Mouse (Mus musculus) lung, adult 2 months (tissue): ENCODE data around the gene Timeless. TPM values are rescaled to one million over a fixed set of nuclear protein-coding genes. Genes with fewer than 3 reads are reported as not detected.
"Not testable (repeated sequence)": the region's sequence is repeated elsewhere in the genome, so short reads cannot be mapped to it uniquely, and the experiment has no call there.

Source experiments
- DNase-seq: peaks from one replicate; pipeline ENCODE4 v3.0.0; 2022
- H3K4me1 ChIP-seq: fragments of 200-500 bp; 2 replicates; pipeline ENCODE4 v1.6.1; 2011; ENCODE audit warnings: low read length; ENCODE audit not compliant: control insufficient read depth, insufficient read depth
- H3K4me3 ChIP-seq: fragments of 200-500 bp; replicated peaks from 2 replicates; pipeline ENCODE3; 2011; ENCODE audit warnings: low read depth, mild to moderate bottlenecking, control low read depth, low read length; ENCODE audit errors: extremely low read depth
- CTCF ChIP-seq: fragments of 200-500 bp; IDR thresholded peaks from 2 replicates; pipeline ENCODE4 v1.5.1; 2011; ENCODE audit warnings: mild to moderate bottlenecking, low read length, control low read depth; ENCODE audit not compliant: insufficient read depth
- POLR2A ChIP-seq: fragments of 200-500 bp; IDR thresholded peaks from 2 replicates; pipeline ENCODE4 v1.6.1; 2011; ENCODE audit warnings: low read depth, mild to moderate bottlenecking, control low read depth, low read length, borderline replicate concordance; ENCODE audit errors: extremely low read depth
- WGBS: fragments of 180-500 bp; shearing (Covaris S2); methylation state at CpG from one replicate; pipeline ENCODE4 v1.1.7; 2018; 5-methylcytosine and 5-hydroxymethylcytosine counted together
- polyA plus RNA-seq: library from polyadenylated mRNA; depleted of rRNA; stranded (reverse); fragments of >200 nt; gene quantifications from 2 replicates; pipeline ENCODE4 v1.2.3, GENCODE M21; 2012

The Timeless gene
- polyA plus RNA-seq, 1 experiment, result 7.8 TPM

DNA sequence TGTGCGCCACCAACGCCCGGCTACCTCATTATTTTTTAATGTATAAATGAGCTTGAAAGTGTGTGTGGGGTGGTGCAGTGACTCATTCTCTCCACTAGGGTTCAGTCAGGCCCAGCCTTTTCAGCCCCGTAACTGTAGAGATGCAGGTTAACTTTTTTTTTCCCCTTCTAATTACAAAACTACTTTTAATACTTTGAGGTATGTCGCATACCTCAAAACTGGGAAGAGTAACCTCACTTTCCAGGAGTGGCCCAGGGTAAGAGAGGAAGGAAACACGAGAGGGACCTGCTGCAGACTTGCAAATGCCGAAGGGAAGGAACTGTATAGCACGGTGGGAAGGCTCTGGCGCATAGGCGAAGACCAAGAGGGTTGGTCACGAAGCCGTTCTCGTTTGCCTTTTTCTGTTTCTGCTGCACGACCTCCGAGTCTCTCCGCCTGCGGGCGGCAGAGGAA is 19.0 kb upstream of the Timeless start:
- under 1% methylated on average over 18 of the region's 18 CpGs for WGBS
- TF ChIP-seq POLR2A (no peak), CTCF (peak; percentile 71)
- peak overlapping the region; percentile 65 for H3K4me3 ChIP-seq
- DNase-seq, result peak; percentile 57
- peaks cover 7% of the 10 kb centered on the region for H3K4me1 ChIP-seq

DNA sequence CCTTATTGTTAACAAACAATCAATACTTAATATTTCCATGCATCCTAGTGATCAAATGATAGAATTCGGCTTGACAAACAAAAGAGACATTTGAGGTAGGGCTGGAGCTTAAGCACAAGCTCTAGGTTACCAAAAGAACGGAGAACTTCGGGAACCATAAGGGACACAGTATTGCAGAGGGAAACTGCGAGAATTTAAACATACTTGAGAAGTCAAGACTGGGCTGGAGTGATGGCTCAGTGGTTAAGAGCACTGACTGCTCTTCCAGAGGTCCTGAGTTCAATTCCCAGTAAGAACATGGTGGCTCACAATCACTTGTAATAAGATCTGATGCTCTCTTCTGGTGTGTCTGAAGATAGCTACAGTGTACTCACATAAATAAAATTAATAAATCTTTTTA is 17.8 kb upstream of the Timeless start:
- not testable (repeated sequence) for H3K4me1 ChIP-seq, H3K4me3 ChIP-seq, DNase-seq
- WGBS, result 84% methylated on average over 4 of the region's 4 CpGs

DNA sequence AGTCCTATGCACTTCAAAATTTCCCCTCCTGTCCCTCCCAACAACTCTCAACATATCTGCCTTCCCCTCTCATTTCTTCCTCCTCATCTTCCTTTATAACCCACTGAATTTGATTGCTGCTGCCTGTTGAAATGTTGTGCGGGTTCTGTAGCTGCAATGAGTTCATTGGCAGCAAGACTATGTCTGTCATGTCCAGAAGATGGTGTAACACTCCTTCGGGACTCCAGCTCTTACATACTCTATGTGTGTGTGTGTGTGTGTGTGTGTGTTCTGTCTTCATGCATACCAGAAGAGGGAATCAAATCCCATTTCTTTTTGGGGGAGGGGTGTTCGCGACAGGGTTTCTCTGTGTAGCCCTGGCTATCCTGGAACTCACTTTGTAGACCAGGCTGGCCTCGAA is 16.9 kb upstream of the Timeless start:
- WGBS, result 79% methylated on average over 5 of the region's 5 CpGs
- no peak for TF ChIP-seq CTCF
- no peak for TF ChIP-seq POLR2A
- Histone ChIP-seq H3K4me3 (no peak overlapping the region), H3K4me1 (peaks cover 7% of the 10 kb centered on the region)
- DNase-seq, result no peak

DNA sequence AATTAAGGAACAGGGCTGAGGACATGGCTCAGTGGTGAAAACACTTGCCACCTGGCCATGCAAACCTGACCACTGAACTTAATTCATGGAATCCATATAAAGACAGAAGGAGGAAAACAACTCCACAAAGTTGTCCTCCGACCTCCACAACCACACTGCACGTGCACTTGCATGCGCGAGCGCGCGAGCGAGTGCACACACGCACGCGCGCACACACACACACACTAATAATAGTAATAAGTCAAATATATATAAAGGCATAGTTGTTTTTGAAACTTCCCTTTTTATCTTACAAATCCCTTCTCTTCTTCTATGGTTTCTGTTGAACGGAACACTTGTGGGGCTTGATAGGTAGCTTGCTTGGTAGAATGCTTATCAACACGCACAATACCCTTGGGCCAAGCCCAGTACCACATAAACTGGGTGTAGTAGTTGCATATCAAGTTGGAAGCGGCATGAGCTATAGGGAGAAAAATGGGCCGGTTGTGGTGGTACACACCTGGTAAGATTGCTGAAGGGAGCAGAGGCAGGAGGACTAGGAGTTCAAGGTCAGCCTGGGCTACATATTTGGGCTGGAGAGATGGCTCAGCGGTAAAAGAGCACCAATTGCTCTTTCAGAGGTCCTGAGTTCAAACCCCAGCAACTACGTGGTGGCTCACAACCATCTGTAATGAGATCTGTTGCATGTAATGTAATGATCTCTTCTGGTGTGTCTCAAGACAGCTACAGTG is 13.3 kb upstream of the Timeless start:
- WGBS, result 91% methylated on average over 18 of the region's 18 CpGs
- DNase-seq, result no peak
- TF ChIP-seq POLR2A (no peak), CTCF (no peak)
- no peak overlapping the region for H3K4me3 ChIP-seq
- no peaks in the 10 kb centered on the region for H3K4me1 ChIP-seq

DNA sequence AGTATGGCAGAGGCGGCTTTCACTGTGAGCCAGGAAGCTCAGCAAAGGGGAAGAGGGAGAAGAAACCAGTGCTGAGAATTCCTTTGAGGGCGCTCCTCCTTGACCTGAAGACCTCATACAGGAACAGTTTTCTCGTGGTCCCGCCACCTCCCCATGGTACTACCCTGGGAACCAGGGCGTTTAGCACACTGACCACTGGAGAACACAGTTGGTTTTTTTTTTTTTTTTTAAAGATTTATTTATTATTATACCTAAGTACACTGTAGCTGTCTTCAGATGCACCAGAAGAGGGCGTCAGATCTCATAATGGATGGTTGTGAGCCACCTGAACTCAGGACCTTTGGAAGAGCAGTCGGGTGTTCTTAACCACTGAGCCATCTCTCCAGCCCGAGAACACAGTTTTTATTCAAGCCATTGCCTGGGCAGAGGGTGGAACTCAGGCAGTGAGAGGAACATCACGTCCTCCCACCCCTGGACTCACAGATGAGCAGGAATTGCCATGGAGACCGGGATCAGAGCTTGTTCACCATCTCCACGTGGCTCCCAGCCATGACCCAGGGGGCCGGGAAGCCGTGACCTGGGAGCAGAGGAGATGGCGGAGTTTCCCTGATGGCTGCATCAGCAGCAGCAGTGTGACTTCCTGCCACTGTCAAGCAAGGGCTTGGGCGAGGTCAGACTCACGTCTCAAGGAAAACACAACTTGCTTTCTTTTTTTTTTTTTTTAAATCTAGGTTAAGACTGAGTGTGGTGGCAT is 10.2 kb upstream of the Timeless start:
- no peaks in the 10 kb centered on the region for H3K4me1 ChIP-seq
- no peak for TF ChIP-seq POLR2A
- no peak for TF ChIP-seq CTCF
- no peak overlapping the region for H3K4me3 ChIP-seq
- 47% methylated on average over 16 of the region's 16 CpGs for WGBS
- no peak for DNase-seq

DNA sequence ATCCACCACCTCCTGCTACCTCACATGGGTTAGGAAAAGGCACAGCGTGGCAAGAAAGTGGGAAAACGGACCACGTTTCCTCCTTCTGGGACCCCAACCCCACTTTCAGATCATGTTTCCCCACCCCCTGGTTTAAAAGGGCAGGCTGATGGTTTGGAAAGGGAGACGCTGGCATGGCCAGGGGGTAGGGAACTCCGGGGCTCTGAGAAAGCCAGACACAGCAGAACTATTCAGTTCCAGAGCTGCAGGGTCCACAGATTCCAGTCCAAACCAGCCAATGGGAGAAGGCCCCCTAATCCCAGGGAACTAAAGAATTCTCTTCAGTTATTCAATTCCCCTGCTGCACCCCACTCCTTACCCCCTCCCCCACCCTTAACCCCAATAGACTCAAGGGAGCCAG is 6.8 kb upstream of the Timeless start:
- TF ChIP-seq CTCF (no peak), POLR2A (no peak)
- no peak overlapping the region for H3K4me3 ChIP-seq
- no peaks in the 10 kb centered on the region for H3K4me1 ChIP-seq
- DNase-seq, result no peak
- WGBS, result 67% methylated on average over 5 of the region's 5 CpGs

DNA sequence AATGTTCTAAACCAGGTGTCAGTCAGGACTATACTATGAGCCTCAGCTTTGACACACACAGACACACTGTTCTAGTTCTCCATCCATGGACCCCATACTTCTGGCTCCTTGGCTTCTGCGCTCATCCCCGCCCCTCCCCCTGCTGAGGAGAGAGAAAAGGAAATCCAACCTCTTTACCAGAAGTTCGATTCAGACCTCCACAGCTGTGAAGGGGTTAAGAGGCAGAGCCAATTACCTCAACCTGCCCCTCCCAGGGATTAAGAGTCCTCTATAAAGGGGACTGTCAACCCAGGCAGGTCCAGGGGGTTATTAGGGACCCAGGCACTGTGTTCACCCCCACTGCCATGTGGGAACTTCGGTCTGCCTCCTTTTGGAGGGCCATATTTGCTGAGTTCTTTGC is 6.3 kb upstream of the Timeless start, which contains the start of gene Mip:
Gene Mip, plus strand, starts transcription at position 301 of the 400 bp plus-strand sequence.
- 64% methylated on average over 4 of the region's 4 CpGs for WGBS
- no peak for DNase-seq
- Histone ChIP-seq H3K4me3 (no peak within 1 kb of the TSS), H3K4me1 (no peaks in the 10 kb centered on the region)
- TF ChIP-seq POLR2A, result no peak
- no peak for TF ChIP-seq CTCF

DNA sequence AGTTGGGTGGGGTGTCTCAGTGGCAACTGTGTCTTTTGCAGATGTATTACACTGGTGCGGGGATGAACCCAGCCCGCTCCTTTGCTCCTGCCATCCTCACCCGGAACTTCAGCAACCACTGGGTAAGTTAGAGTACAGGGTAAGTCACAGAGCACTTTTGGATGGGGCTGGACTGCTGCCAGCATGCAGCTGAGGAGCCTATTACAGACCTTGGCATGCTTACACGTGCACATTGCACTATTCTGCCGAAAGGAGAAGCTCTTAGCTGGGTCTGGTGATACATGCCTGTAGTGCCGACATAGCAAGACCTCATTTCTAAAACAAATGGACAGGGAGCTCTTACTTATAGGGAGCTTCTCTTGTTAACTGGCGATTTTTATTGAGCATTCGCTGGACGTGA is 4.3 kb upstream of the Timeless start:
- Histone ChIP-seq H3K4me3 (no peak overlapping the region), H3K4me1 (no peaks in the 10 kb centered on the region)
- 68% methylated on average over 9 of the region's 9 CpGs for WGBS
- no peak for DNase-seq
- TF ChIP-seq POLR2A, result no peak
- TF ChIP-seq CTCF, result no peak

DNA sequence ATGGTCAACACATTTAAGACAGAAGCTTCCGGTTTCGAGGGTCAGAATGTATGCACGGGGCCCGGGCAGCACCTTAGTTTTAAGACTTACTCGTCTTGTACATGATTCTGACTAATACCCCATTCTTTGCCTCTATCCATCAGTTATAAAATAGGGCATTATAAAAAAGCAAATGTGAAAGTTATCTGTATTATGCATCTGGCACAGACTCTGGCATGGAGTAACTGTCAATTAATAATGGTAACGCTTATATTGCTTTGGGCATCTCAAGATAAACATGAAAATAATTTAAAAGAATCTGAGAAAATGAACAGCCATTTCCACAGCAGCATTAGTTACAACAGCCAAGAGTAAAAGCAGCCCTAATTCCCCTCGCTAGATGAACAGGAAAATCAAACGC is 3.9 kb upstream of the Timeless start:
- TF ChIP-seq POLR2A, result no peak
- TF ChIP-seq CTCF, result no peak
- Histone ChIP-seq H3K4me1 (no peaks in the 10 kb centered on the region), H3K4me3 (no peak overlapping the region)
- 87% methylated on average over 8 of the region's 8 CpGs for WGBS
- no peak for DNase-seq

DNA sequence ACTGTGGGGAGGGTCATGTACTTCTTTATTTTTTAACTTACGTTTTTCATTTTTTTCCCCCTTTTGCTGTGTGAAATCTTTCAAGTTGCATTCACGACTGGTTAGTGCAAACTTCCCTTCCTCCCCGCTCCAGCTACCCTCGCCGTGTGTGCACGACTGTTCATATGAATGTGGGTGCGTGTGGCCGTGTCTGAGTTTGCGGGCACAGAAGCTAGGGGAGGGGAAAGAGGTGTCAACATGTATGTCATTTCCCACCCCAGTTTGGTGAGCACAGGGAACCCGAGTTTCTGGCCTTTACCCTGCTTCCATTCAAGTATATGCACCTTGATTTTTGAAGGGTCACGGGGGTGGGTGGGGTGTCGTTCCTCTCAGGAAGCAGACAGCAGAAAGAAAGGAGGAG is 1.3 kb upstream of the Timeless start:
- no peak overlapping the region for H3K4me3 ChIP-seq
- H3K4me1 ChIP-seq, result no peaks in the 10 kb centered on the region
- TF ChIP-seq CTCF (no peak), POLR2A (no peak)
- DNase-seq, result no peak
- 74% methylated on average over 12 of the region's 12 CpGs for WGBS

DNA sequence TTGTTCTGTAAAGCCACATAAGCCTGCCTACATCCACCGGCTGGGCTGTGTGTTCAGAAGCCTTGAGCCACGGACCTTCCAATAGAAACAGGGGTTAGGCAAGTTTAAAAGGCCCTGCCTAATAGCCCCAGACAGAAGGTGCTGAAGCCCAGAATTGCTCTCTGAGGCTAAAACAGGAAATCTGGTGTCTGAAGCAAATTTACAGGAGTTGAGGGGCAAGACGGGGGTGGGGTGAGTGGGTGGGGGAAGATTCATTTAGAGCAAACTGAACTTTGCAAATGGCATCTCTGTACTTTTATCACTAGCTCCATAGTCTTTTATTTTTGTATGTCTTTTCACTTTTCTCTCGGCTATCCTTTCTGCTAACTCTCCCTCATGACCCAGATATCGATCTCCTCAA is 719 bp upstream of the Timeless start:
- 6% methylated on average over 5 of the region's 5 CpGs for WGBS
- Histone ChIP-seq H3K4me1 (no peaks in the 10 kb centered on the region), H3K4me3 (peak overlapping the region; percentile 58)
- no peak for TF ChIP-seq CTCF
- no peak for TF ChIP-seq POLR2A
- DNase-seq, result no peak
